Mouse (Mus musculus) adrenal gland, adult 18-20 months (tissue): Measurements from ENCODE around the gene 0610009B22Rik. TPM values are rescaled to one million over a fixed set of nuclear protein-coding genes. Genes with fewer than 3 reads are reported as not detected.

Source experiments
- DNase-seq, 2 experiments: peaks; one replicate each; pipeline ENCODE4 v3.0.0; 2021 to 2022; ENCODE audit warnings: low spot score in 2 of 2
- total RNA-seq, 2 experiments: library from RNA; stranded (reverse); gene quantifications; 1 replicate in 1 of 2; 2 replicates in 1 of 2; pipeline ENCODE4 v1.2.3; 2021

Gene 0610009B22Rik
- total RNA-seq, 2 experiments from 2014 or later: 45.2 to 57.2 TPM

DNA sequence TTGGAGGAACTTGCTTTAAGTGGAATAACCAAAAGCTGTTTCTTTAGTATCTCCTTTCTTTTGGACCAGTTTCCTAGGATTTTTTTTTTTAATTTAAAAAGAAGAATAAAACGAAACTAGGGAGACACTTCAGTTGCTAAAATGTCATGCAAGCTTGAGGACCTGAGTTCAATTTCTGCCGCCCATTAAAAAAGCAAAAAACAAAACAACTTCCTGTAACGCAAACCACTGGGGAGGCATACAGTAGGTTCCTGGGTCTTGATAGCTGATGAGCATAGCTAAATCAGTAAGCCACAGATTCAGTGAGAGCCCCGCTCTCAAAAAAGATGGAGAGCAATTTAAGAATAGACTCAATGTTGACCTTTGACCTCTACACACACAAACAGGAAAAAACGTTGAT is 50.2 kb downstream of the 0610009B22Rik start:
- no peak for DNase-seq

DNA sequence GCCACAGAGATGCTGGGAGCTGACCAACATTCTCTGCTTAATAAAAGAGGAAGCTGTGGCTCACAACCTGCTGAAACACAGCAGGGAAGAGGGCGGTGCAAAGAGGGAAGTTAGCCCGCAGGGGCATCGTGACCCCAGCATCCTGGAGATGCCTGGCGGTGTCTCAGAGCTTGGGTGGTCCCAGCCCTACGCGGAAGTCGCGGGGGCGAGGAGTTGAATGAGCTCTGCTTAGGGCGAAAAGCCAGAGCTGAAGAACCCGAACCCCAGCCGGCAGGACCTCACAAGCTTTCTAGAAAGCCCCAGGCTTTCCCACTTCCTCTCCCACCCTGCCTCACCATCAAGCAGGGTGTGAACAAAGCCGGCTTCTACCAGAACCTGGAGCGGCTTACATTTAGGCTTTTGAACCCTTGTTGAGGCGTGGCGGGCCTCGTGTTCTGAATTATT is 50.7 kb downstream of the 0610009B22Rik start:
- DNase-seq: no peak

- no peak for DNase-seq
These were observed 52.4 kb downstream of the 0610009B22Rik start for GRCm38 (mm10) chr11:51636323-51636684.

DNA sequence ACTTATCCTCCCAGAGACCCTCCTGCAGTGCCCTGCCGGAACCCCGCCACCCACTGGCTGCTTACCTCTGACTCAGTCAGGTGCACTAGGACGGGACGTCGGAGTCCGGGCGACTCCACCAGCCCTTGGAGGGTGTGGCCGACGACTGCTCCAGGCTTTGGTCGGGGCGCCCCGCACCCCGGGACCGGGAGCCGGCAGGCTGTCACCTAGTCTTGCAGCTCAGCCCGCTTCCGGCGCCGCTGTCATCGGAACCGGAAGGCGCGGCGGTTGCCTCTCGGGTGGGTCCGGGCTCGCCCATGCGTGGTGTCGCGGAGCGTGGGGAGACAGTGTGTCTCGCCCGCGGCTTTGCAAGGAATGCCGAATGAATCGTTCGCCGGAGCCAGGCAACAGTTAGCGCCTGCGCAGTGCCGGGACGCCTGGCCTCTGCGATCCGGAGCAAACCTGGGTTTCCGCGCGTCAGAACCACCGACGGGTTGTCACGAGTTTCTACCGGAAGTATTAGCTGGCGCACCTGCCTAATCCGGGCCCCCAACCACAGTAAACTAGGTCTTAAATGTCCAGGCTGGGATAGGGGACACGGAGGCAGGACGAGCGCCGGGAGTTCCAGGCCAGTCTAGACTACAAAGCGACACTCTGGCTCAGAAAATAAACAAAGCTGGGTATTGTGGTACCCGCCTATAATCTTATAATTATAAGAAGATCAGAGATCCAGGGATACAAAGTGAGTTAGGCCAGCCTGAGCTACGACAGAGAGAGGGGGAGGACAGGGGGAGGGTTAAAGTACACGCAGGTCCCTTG is 53.0 kb downstream of the 0610009B22Rik start, which contains the start of gene Rmnd5b:
Gene Rmnd5b, minus strand, starts transcription at position 372 of the 798 bp plus-strand sequence.
- peak; percentile 86 to 88 for DNase-seq

Other genes starting within 250 kb of the 0610009B22Rik start
- 10 to 100 TPM; 20.9 to 24.6 TPM for gene Phykpl, start 104.1 kb downstream of the 0610009B22Rik start, total RNA-seq
- gene Hnrnpab, start 82.0 kb downstream of the 0610009B22Rik start, total RNA-seq: 100 to 1,000 TPM; 254 to 336 TPM
- gene Nhp2, start 69.1 kb downstream of the 0610009B22Rik start, total RNA-seq: 10 to 100 TPM; 53.3 to 68.6 TPM
- 10 to 100 TPM; 30.0 to 47.2 TPM for gene Rmnd5b, start 53.0 kb downstream of the 0610009B22Rik start, total RNA-seq
- 1 to 10 TPM; 6.3 to 7.7 TPM for gene N4bp3, start 38.0 kb downstream of the 0610009B22Rik start, total RNA-seq
- gene D930048N14Rik, start 37.9 kb downstream of the 0610009B22Rik start, total RNA-seq: 1 to 10 TPM; 1.3 TPM
- gene Sec24a, start 74.8 kb upstream of the 0610009B22Rik start, total RNA-seq: 10 to 100 TPM; 33.2 to 47.2 TPM
- 100 to 1,000 TPM; 109 to 110 TPM for gene Sar1b, start 74.8 kb upstream of the 0610009B22Rik start, total RNA-seq
- 10 to 100 TPM; 19.2 to 19.7 TPM for gene Jade2, start 168.8 kb upstream of the 0610009B22Rik start, total RNA-seq